Mouse (Mus musculus) lung, embryonic 15.5 days (tissue): Measurements from ENCODE around the gene Gm10320. TPM values are rescaled to one million over a fixed set of nuclear protein-coding genes. Genes with fewer than 3 reads are reported as not detected.

ENCODE experiments used
- ATAC-seq: fragments of 200-750 bp; cut with Nextera tagmentation; 2 replicates; pipeline ENCODE4 v1.8.0; 2017; ENCODE audit warnings: moderate number of reproducible peaks, borderline replicate concordance; ENCODE audit not compliant: low FRiP score, low TSS enrichment; ENCODE audit errors: extremely low read depth
- H3K27ac ChIP-seq: fragments of 300-500 bp; sonication (generic); 2 replicates; pipeline ENCODE4 v1.5.1; 2015; ENCODE audit warnings: moderate library complexity, mild to moderate bottlenecking, inconsistent platforms
- H3K27me3 ChIP-seq: fragments of 300-500 bp; sonication (generic); 2 replicates; pipeline ENCODE4 v1.6.1; 2015; ENCODE audit warnings: inconsistent platforms
- H3K36me3 ChIP-seq: fragments of 300-500 bp; sonication (generic); 2 replicates; pipeline ENCODE4 v1.6.1; 2015; ENCODE audit warnings: inconsistent platforms
- H3K4me1 ChIP-seq: fragments of 300-500 bp; sonication (generic); 2 replicates; pipeline ENCODE4 v1.6.1; 2015; ENCODE audit warnings: inconsistent platforms
- H3K4me2 ChIP-seq: fragments of 300-500 bp; sonication (generic); 2 replicates; pipeline ENCODE4 v1.6.1; 2015; ENCODE audit warnings: inconsistent platforms, mild to moderate bottlenecking, moderate library complexity
- H3K4me3 ChIP-seq: fragments of 300-500 bp; sonication (generic); 2 replicates; pipeline ENCODE4 v1.5.1; 2015; ENCODE audit warnings: mild to moderate bottlenecking, inconsistent platforms
- H3K9ac ChIP-seq: fragments of 300-500 bp; sonication (generic); 2 replicates; pipeline ENCODE4 v1.6.1; 2015; ENCODE audit warnings: inconsistent platforms
- H3K9me3 ChIP-seq: fragments of 300-500 bp; sonication (generic); 2 replicates; pipeline ENCODE4 v1.6.1; 2016; ENCODE audit warnings: inconsistent platforms
- WGBS: fragments of 180-500 bp; shearing (Covaris S2); methylation state at CpG from one replicate; pipeline ENCODE4 v1.1.7; 2015; 5-methylcytosine and 5-hydroxymethylcytosine counted together
- polyA plus RNA-seq: library from polyadenylated mRNA; unstranded; fragments of >200 nt; fragmentation: Nextera tagmentation; extraction: Ambion mirVana; gene quantifications from 2 replicates; pipeline ENCODE4 v1.2.1, GENCODE M21; 2015

Gene Gm10320
- polyA plus RNA-seq, 1 experiment from 2014 or later: 1.6 TPM

DNA sequence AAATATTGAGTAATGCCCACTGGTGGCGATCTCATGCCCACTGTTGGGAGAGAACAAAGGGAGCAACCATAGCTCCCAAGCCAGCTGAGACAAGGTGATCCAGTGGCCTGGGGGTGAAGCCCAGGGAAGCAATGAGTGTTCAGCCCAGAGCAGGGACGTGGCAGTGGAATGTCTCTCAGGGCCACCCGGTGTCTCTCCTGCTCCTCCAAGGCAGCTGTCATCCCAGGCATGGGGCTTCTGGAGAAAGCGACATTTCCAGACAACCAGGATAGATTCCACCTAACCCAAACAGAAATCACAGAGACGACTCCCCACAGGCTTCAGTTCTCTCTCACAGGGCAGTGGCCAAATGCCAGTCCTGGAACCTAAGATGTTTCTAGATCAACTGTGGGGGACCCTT is 6.4 kb downstream of the Gm10320 start:
- no peak overlapping the region for H3K9ac ChIP-seq
- H3K4me1 ChIP-seq: no peaks in the 10 kb centered on the region
- no peak for ATAC-seq
- H3K9me3 ChIP-seq: no peaks in the 10 kb centered on the region
- no peaks in the 10 kb centered on the region for H3K36me3 ChIP-seq
- no peak overlapping the region for H3K27ac ChIP-seq
- H3K4me2 ChIP-seq: no peak overlapping the region
- H3K4me3 ChIP-seq: no peak overlapping the region
- H3K27me3 ChIP-seq: no peaks in the 10 kb centered on the region
- 69% methylated on average over 5 of the region's 5 CpGs for WGBS

DNA sequence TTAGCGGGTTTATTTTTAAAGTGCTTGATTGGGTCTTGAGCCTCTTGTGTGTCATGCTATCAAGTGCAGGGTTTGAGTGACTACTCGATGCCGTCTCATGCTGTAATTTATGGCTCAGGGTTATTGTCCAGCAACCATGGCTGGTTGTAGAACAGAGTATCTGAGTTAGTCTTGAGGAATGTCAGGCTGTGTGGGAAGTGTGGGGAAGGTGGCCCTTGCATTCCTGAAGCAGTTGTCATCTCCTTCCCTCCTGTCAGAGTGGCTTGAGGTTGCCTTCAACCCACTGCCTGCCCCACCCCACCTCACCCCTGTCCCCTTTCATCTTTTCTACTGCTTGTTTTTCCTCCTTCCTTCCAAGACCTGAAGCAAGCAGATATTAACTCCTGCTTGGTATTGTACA is 13.8 kb downstream of the Gm10320 start:
- H3K9me3 ChIP-seq: no peaks in the 10 kb centered on the region
- ATAC-seq: no peak
- WGBS: 37% methylated on average over 3 of the region's 3 CpGs

DNA sequence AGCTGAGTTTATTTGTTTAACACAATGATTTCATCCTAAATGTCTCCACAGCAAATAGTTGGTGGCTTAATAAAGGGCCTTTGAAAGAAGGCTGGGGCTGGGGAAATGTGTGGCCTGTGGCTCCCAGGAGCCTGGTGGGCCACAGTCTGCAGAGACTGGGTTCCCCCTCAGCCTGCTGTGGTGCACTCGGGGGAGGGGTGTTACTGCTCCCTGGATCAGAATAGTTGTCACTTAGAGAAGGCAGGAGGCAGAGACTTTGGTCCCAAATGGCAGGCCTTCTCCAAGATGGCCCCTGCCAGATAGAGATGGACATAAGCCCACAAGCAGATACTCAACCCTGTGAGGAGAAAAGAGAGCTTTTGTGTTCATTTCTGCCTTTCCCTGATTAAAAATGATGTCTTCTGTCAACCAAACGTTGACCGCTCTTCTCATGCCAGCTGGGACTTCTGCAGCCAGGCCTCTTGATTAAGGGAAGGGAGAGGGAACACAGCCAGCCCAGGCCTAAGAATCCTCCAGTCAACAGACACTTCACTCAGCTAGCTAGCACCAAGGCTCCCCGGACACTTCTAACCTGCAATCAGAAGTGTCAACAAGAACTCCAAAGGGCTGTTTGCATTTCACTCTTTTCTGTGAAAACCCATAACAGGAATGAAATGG is 14.8 kb downstream of the Gm10320 start:
- no peak overlapping the region for H3K4me3 ChIP-seq
- 38% methylated on average over 4 of the region's 4 CpGs for WGBS
- H3K4me1 ChIP-seq: peaks cover 13% of the 10 kb centered on the region; the same call in 1 of the 2 replicates
- H3K27me3 ChIP-seq: no peaks in the 10 kb centered on the region; the same call in 1 of the 2 replicates
- no peaks in the 10 kb centered on the region for H3K9me3 ChIP-seq
- H3K27ac ChIP-seq: peak overlapping the region; percentile 10; the same call in 1 of the 2 replicates
- no peak overlapping the region for H3K4me2 ChIP-seq
- no peaks in the 10 kb centered on the region for H3K36me3 ChIP-seq
- ATAC-seq: no peak
- no peak overlapping the region for H3K9ac ChIP-seq

More for the DNA sequence above, 13.8 kb downstream of the Gm10320 start:
- Histone ChIP-seq H3K4me1 (peaks cover 13% of the 10 kb centered on the region; the same call in 1 of the 2 replicates), H3K36me3 (no peaks in the 10 kb centered on the region), H3K4me2 (no peak overlapping the region), H3K4me3 (no peak overlapping the region), H3K9ac (no peak overlapping the region), H3K27ac (no peak overlapping the region), H3K27me3 (no peaks in the 10 kb centered on the region)

DNA sequence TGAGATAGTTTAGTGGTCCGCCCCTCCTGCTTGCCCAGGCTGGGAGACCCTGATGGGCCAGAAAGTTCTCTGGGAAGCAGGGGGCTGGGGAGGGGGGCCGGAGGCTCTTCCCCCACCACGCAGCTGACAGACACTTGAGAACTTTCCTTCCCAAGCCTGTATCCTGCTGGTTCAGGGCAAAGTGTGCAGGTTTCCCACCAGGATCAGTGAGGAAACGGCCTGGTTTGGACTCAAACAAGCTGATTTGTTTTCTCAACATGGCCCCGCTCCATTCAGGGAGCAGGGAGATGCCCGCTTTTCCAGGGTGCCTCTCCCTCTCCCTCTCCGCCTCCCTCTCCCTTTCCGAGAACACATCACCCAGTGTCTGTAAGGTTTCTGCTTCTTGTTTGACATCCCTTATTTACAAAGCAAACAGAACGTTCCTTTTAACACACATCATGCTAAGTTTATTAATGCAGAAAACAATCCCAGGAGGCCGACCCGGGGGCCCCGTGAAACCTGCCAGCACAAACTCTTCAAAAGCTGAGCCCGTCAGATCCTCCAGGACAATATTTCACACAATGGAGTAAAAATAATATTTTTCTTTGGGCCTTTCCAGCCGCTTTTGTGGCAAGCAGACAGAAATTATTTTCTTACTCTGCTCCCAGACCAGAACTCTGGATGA is 15.5 kb downstream of the Gm10320 start:
- Histone ChIP-seq H3K4me1 (peaks cover 13% of the 10 kb centered on the region; the same call in 1 of the 2 replicates), H3K4me2 (no peak overlapping the region), H3K36me3 (no peaks in the 10 kb centered on the region), H3K4me3 (no peak overlapping the region), H3K27me3 (peaks cover 3% of the 10 kb centered on the region; the same call in 1 of the 2 replicates), H3K9me3 (no peaks in the 10 kb centered on the region), H3K9ac (no peak overlapping the region), H3K27ac (no peak overlapping the region)
- WGBS: 22% methylated on average over 14 of the region's 14 CpGs
- no peak for ATAC-seq

DNA sequence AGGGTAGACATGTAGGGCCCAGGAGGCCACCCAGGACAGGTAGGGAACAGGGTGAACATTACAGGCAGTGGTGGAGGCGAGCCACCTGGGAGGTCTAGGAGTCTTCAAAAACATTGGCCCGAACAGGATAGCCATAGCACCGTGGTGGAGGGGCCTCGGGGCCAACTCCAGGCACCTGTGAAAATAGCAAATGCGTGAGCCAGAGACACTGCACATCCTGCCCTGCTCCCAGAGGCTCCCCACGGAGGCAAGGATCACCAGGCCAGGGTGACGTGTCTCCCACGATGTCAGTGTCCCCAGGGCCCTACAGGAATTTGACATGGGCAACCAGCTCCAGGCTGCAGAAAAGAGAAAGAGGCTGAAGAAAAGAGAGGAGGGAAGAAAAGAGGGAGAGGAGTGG is 16.1 kb downstream of the Gm10320 start:
- H3K36me3 ChIP-seq: no peaks in the 10 kb centered on the region
- H3K4me3 ChIP-seq: no peak overlapping the region
- no peak for ATAC-seq
- H3K27ac ChIP-seq: no peak overlapping the region
- no peak overlapping the region for H3K4me2 ChIP-seq
- peaks cover 13% of the 10 kb centered on the region; the same call in 1 of the 2 replicates for H3K4me1 ChIP-seq
- 42% methylated on average over 8 of the region's 8 CpGs for WGBS
- H3K27me3 ChIP-seq: peaks cover 6% of the 10 kb centered on the region; the same call in 1 of the 2 replicates
- H3K9me3 ChIP-seq: no peaks in the 10 kb centered on the region
- no peak overlapping the region for H3K9ac ChIP-seq

DNA sequence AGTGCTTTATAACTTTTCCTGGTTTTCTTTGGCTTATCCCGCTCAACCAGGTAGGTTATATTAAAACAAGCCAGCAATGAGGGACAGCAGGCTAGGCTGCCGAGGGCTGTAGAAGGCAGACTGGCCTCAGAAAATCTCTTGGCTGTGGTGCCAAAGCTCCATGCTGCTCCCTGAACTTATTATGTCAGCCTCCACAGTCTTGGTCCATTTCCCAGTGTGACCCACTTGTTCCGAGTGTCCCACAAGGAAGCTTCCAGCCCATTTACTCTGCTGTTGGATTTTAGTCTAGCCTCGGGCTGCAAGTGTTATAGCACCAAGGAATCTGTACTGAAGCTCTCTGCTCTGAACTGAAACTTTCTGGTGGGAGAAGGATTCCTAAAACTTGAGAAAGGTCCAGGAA is 18.8 kb downstream of the Gm10320 start:
- no peak overlapping the region for H3K27ac ChIP-seq
- no peak overlapping the region for H3K4me3 ChIP-seq
- peaks cover 13% of the 10 kb centered on the region; the same call in 1 of the 2 replicates for H3K4me1 ChIP-seq
- H3K27me3 ChIP-seq: peaks cover 6% of the 10 kb centered on the region; the same call in 1 of the 2 replicates
- no peaks in the 10 kb centered on the region for H3K9me3 ChIP-seq
- no peak overlapping the region for H3K4me2 ChIP-seq
- 76% methylated on average over 4 of the region's 4 CpGs for WGBS
- H3K36me3 ChIP-seq: no peaks in the 10 kb centered on the region
- no peak overlapping the region for H3K9ac ChIP-seq
- ATAC-seq: no peak

DNA sequence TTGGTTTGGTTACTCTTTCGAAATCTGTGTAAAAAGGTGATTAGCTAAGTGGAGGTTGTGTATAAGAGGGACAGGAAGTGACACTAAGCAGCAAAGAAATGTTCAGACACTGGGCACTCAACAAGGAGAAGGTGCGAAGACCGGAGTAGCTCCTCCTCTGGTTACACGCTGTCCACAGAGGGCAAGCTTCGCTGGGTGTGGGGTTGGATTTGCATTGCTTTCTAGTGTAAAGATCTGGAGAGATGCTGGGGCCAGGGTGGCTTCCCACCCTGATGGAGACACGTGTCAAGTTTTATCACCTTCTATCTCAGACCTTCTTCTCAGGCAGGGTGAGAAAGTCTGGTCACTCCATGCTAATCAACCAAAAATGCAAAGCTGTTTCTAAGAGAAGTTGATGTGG is 20.0 kb downstream of the Gm10320 start:
- Histone ChIP-seq H3K9ac (no peak overlapping the region), H3K27ac (no peak overlapping the region), H3K4me1 (peaks cover 8% of the 10 kb centered on the region; the same call in 1 of the 2 replicates), H3K4me2 (no peak overlapping the region), H3K27me3 (peaks cover 6% of the 10 kb centered on the region; the same call in 1 of the 2 replicates), H3K36me3 (no peaks in the 10 kb centered on the region), H3K4me3 (no peak overlapping the region), H3K9me3 (no peaks in the 10 kb centered on the region)
- WGBS: 58% methylated on average over 6 of the region's 6 CpGs
- no peak for ATAC-seq

DNA sequence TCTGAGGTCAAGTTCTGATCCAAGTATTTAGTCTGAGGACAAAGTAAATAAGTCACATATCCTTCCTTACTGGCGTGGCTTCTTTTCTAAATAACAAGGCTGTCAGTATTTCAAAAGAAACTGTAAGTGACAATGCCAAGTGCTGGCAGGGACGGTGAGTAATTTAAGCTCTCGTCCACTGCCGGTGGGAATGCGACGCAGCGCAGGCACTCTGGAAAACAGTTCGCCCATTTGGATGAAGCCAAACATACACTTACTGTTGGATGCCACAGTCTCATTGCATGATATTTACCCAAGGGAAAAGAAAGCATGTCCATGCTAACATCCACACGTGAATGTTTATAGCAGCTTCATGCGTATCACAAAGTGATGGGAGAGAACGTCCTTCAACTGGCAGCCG is 21.5 kb downstream of the Gm10320 start:
- no peaks in the 10 kb centered on the region for H3K36me3 ChIP-seq
- no peaks in the 10 kb centered on the region for H3K9me3 ChIP-seq
- H3K4me3 ChIP-seq: no peak overlapping the region
- no peak overlapping the region for H3K4me2 ChIP-seq
- no peak overlapping the region for H3K9ac ChIP-seq
- H3K27ac ChIP-seq: no peak overlapping the region
- WGBS: 37% methylated on average over 12 of the region's 12 CpGs
- no peak for ATAC-seq
- H3K27me3 ChIP-seq: peaks cover 6% of the 10 kb centered on the region; the same call in 1 of the 2 replicates
- H3K4me1 ChIP-seq: no peaks in the 10 kb centered on the region

DNA sequence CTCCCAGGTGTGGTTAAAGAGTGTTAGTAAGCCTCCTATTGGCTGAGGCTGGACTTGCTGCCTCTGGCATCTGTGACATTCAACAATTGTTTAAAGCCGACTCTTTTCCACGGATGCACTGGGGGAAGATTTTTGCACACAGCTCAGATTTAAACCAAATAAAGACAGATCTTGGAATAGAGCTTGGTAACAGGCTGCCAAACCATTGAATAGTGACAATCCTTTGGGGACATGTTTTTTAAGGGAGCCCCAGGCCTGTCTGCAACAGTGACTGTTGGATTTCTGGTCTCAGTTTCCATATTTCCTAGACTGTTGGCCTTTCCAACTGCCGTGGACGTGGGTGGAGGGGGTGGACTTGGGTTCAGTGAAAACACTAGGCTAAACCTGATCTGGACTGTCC is 21.9 kb downstream of the Gm10320 start:
- ATAC-seq: no peak
- Histone ChIP-seq H3K9me3 (no peaks in the 10 kb centered on the region), H3K9ac (no peak overlapping the region), H3K4me2 (no peak overlapping the region), H3K4me1 (no peaks in the 10 kb centered on the region), H3K27ac (no peak overlapping the region), H3K27me3 (peaks cover 6% of the 10 kb centered on the region; the same call in 1 of the 2 replicates), H3K36me3 (no peaks in the 10 kb centered on the region), H3K4me3 (no peak overlapping the region)
- 23% methylated on average over 4 of the region's 4 CpGs for WGBS

DNA sequence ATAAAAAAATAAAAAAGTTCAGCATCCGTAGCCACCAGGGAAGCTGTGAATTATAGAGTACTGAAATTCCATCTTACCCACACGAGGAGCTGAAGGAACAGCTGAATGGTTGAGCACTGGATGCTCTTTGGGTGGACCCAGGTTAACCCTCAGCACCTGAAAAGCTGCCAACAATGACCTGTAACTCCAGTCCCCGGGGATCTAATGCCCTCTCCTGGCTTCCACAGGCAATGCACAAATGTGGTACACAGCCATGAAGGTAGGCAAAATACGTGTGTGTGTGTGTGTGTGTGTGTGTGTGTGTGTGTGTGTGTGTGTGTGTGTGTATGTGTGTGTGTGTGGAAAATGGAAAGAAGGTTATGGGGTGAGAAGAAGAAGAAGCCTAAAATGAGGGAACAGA is 30.3 kb downstream of the Gm10320 start:
- no peak overlapping the region for H3K4me3 ChIP-seq
- H3K27ac ChIP-seq: no peak overlapping the region
- H3K4me1 ChIP-seq: no peaks in the 10 kb centered on the region
- no peaks in the 10 kb centered on the region for H3K9me3 ChIP-seq
- H3K27me3 ChIP-seq: no peaks in the 10 kb centered on the region
- no peaks in the 10 kb centered on the region for H3K36me3 ChIP-seq
- WGBS: 65% methylated on average over 4 of the region's 4 CpGs
- no peak for ATAC-seq
- H3K9ac ChIP-seq: no peak overlapping the region
- no peak overlapping the region for H3K4me2 ChIP-seq

DNA sequence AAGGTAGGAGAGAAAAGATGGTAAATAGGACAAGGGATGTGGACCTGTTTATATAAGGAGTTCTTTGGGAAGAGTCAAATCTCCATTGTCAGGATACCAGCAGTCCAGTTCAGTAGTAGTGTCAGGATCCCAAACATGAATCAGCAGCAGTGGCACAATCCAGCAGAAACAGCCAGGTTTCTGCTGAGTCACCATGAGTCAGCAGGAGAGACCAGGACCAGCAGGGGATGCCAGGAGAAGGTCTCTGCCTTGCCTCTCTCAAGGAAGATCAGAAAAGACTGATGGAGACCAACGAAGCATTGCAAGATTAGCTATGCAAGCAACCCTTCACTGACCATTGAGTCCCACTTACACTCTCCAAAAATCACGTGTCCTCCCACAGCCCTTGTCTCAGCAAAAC is 35.4 kb downstream of the Gm10320 start:
- no peak overlapping the region for H3K9ac ChIP-seq
- WGBS: 53% methylated on average over 2 of the region's 2 CpGs
- H3K36me3 ChIP-seq: no peaks in the 10 kb centered on the region
- ATAC-seq: no peak
- H3K4me2 ChIP-seq: no peak overlapping the region
- H3K4me3 ChIP-seq: no peak overlapping the region
- no peaks in the 10 kb centered on the region for H3K27me3 ChIP-seq
- H3K9me3 ChIP-seq: no peaks in the 10 kb centered on the region
- no peaks in the 10 kb centered on the region for H3K4me1 ChIP-seq
- no peak overlapping the region for H3K27ac ChIP-seq

DNA sequence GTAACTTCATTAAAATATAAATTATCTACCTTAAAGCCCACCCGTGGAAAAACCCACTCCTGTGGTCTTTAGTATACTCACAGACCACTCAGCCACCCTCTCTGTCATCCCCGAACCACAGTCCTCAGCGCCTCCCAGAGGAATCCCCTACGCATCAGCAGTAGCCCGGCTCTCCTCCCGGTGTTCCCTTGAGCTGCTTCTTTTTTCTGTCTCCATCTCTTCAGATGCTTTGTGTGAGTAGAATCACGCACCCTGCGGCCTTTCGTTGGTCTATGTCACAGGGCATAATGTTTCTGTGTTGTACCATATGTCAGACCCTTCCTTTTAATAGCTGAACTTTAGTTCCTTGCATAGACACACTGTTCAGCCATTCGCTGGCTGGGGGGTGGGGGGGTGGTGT is 36.2 kb downstream of the Gm10320 start:
- no peaks in the 10 kb centered on the region for H3K36me3 ChIP-seq
- no peak overlapping the region for H3K4me3 ChIP-seq
- no peak overlapping the region for H3K27ac ChIP-seq
- H3K4me1 ChIP-seq: no peaks in the 10 kb centered on the region
- no peaks in the 10 kb centered on the region for H3K27me3 ChIP-seq
- no peaks in the 10 kb centered on the region for H3K9me3 ChIP-seq
- no peak overlapping the region for H3K9ac ChIP-seq
- no peak for ATAC-seq
- no peak overlapping the region for H3K4me2 ChIP-seq
- 87% methylated on average over 10 of the region's 10 CpGs for WGBS
